Mouse (Mus musculus): Measurements from ENCODE around the gene Sdhd.
"Not testable (repeated sequence)": the region's sequence is repeated elsewhere in the genome, so short reads cannot be mapped to it uniquely, and the experiment has no call there.

The Sdhd gene

DNA sequence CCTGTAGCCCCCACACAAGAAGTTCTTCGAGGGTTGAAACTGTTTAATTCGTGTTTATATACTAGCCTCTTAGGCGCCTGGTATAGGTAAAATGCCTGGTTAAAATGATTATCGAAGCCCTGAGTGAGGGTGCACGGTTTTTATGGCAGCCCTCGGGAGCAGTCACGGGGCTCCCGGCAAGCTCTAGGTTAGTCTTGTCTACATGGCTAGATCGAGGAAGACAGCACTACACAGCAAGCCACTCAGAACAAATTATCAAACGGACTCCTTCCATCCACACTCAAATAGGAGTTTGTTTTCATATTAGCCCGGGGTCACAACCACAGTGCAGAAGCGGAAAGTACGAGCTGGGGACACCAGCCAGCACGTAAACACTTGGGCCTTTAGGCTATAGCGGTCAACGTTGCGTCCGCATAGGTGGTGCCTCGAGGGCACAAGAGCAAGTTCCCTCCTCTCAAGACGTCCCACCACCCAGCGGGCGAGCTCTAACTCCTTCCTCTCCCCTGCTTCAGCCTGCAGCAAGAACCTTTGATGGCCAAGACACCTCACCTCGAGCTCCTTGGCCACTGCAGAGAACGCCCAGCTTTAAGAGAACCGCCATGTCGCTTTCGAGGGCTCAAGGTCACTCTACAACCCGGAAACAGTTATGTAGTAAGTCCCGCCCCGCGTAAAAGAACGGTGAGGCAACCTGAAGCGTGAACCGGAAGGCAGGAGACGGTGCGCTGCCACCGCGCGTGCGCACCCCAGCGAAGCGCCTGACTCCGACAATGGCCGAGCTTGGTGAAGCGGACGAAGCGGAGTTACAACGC is at the start of gene Sdhd, which contains the start of gene Timm8b:
Sdhd (minus strand) TSS at position 624 of the 809 bp plus-strand sequence.
Timm8b (plus strand) TSS at position 722 of the 809 bp plus-strand sequence.
- DNase-seq (ENCODE audit: low read depth), result peak; percentile 89

DNA sequence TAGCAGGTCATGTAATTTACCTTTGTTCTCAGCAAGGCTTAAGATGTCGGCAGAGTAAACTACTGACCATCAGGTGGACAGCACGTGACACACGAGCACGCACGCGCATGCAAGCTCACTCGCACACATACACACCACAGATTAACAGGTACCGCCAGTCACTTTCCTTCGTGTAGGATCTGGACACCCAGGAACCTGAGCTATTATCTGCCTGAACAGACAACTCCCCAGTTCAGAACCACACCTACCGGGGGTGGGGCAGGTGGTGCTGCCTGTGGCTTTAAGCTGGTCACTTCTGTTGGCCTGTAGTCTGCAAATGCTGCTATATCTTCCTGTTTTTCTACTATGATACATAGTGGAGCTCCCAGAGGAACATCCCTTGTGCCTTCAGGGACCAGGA is 46.9 kb upstream of the Sdhd start:
- no peak for DNase-seq (ENCODE audit: low read depth)

DNA sequence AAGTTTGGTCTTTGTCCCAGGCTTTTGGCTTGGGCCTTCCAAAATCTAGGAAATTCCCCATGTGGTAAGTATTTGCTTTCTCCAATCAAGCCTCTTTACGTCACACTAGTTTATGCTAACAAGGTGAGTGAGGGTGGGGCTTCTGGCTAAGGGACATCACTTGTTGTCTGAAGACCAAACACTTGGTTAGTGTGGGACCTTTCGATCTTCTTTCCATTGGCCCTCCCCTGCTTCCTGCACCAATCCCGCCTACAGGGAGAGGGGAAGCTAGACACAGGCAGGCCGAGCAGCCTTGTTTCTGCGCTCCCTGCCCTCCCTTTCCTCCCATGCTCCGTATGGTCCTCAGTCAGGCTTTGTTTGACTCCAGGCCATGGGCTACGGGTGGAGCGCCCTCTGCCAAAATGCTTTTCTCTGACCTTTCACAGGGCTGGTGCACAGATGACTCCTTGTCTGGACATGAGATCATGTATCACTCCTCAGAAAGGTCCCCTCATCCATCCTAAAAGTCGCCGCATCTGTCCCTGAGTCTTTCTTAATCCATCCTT is 43.3 kb upstream of the Sdhd start:
- no peak for DNase-seq (ENCODE audit: low read depth)

DNA sequence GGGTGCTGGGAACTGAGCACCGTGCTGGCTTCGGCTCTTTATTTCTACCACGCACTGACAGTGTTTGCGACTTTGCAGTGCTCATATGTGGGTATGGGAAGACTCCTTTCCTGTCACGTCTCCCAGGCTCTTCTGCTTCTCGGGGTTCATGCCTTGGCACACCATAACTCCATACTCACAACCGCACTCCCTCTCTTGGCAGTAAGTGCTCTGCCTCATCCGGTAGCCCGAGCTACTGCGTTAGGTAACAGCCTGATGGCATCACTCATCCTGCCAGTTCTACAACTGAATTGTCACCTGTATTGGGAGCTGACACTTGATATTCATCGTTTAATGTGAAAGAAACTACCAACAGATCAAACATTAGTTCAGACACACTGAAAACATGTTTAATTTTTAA is 30.7 kb upstream of the Sdhd start:
- DNase-seq (ENCODE audit: low read depth), result no peak

DNA sequence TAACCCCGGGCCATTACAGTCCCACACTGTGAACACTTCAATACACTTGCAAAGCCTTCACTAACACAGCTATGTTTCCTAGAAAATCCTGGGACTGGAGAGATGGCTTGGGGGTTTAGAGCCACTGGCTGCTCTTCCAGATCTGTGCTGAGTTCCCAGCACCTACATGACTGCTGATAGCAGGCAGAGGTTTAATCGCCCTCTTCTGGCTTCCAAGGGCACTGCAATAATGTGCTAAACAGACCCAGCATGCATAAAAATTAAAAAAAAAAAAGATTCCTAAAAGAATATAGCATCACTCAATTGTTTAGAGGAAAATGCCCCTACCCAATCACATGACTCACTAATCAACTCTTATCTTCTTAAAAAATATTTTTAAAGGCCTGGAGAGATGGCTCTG is 29.4 kb upstream of the Sdhd start:
- no peak for DNase-seq (ENCODE audit: low read depth)

DNA sequence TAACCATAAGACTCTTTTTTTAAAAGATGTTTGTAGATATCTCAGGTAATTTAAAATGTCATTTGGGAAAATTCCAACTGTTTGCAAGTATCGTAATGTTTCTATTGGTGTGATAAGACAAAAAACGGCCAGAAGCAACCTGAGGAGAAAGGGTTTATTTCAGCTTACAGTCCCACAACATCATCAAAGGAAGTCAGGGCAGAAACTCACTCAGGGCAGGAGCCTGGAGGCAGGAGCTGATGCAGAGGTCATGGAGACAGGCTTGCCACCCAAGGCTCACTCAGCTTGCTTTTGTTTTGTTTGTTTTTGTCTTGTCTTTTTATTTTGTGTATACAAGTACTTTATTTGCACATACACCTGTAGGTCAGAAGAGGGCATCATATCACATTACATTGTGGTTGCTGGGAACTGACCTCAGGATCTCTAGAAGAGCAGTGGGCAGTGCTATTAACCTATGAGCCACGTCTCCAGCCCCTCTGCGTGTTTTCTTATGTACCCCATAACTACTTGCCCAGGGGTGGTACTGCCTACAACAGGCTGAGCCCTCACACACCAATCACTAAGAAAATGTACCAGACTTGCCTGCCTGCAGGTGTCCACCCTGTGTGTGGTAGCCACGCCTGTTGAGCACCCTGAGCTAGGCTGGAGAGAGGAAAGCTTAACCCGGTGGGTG is 28.5 kb upstream of the Sdhd start:
- DNase-seq (ENCODE audit: low read depth), result no peak

DNA sequence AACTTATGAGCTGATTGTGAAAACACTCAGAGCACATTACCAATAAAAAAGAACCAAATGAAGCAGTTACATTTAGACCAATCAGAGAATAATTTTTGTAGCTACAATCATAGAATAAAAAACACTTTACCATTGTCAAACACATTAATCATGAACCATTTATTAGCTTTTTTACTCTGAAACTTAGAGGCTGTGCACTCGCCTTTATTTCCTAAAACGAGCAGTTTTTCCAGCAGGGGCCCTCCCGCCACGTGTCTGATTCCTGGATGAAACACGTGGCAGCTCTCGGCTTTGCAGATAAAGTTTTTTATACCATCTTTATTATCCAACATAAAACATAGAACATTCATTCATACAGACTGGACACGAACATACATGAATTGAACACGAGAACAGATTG is 27.3 kb upstream of the Sdhd start:
- not testable (repeated sequence) for DNase-seq (ENCODE audit: low read depth)

DNA sequence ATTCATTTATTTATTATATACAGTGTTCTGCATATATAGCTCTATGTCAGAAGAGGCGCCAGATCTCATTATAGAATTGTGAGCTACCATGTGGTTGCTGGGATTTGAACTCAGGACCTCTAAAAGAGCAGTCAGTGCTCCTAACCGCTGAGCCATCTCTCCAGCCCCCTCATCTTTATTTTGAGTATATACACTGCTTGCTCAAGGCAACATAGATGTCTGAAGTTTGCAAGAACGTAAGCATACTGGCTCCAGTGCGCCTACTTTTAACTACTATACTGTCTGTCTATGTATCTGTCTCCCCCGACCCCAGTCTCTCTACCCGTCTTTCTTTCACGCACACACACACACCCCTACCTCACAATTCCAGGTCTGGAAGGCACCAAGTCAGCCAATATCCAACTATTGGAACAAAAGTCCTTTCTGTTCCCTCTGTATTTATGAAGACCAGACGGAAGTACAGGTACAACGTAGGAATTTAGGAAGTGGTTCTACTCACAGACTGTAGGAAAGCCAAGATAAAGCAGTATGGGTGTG is 14.2 kb upstream of the Sdhd start:
- DNase-seq (ENCODE audit: low read depth), result no peak

DNA sequence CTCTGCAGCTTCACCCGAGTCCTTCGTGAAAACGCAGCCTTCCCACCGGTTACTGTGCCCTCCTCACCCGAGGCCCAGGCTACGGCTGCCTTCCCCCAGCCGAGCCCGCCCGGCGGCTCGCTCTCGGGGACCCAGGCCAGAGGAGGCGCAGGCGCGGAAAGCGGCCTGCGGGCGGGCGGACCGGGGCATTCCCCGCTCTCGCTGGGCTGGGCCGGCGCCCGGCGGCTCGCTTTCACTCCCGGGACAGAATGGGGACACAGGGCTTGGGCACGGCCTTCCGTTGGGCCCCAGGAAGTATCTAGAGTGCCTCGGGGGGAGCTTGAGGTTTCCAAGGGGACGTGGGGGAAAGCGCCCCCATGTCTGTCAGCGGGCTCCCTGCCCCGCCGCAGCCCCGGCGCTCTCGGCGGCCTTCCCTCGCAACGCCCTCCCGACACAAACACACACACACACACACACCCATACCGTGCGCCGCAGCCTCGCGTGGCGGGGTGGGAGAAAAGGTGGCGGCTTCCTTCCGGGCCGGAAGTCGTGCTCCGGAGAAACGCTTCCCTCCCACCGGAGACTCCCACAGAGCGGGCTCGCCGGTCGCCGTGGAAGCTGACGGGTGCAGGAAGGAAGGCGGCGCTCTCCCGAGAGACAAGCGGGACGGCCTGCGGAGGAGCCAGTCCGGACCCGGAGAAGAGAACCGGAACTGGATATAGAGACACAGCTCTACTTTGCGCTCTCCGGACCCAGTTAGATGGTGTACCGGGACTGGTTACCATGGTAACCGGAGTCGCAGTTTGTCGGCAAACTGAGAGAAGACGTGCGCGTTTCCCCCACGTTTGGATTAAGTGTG is 13.4 kb upstream of the Sdhd start, which contains the start of the genes Pih1d2 and Nkapd1:
Pih1d2 (plus strand) TSS at position 556 of the 838 bp plus-strand sequence.
Nkapd1 (minus strand) TSS at position 699 of the 838 bp plus-strand sequence.
- DNase-seq (ENCODE audit: low read depth), result peak; percentile 93

DNA sequence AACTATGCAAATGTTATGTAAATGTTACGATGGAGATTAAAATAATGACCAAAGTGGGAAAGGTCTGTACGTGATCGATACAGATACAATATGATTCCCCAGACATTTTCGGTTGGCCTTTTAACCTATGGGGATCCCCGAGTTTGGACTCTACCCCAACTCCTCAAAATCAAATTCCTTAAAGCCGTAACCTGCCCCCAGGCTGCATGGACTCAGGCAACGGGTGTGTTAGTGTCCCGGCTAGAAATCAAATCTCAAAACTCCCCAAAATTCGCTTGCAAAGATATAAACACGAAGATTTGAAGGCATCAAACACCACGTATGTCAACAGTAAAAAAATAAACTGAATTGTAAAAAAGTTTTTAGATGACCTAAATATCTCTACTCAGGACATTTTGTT is 12.5 kb upstream of the Sdhd start:
- no peak for DNase-seq (ENCODE audit: low read depth)

DNA sequence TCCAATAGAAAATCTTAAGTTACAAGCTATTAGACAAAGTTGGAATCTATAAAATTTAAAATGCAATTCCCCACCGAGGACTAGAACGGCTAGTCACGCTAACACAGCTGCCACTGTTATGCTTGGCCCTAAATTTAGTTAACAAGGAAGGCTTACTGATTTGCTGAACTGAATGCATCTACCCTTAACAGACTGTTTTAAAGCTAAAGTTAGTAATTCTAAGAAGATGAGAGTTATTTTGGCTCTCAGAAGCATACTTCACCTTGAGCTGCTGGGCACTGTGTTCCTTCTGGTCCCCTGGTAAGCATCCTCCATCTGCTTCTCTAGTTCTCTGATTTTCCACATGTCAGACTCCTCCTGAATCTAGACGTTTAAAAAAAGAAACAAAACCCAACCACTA is 8.5 kb upstream of the Sdhd start:
- DNase-seq (ENCODE audit: low read depth), result no peak

DNA sequence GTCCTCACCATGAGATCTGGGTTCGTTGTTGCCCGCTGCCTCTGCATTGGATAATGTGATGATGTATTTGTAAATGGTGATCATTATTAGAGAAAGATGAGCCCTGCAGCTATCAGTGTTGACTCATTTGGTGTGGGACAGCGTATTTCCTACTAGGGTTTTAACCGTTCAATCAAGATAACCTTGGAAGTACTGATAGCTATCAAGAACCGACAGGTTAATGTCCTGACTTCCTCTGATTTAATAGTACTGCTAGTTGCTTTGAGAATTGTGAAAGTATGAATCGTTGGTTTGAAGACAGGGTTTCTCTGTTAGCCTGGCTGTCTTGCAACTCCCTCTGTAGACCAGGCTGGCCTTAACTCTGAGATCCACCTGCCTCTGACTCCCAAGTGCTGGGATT is 726 bp upstream of the Sdhd start:
- DNase-seq (ENCODE audit: low read depth), result no peak

DNA sequence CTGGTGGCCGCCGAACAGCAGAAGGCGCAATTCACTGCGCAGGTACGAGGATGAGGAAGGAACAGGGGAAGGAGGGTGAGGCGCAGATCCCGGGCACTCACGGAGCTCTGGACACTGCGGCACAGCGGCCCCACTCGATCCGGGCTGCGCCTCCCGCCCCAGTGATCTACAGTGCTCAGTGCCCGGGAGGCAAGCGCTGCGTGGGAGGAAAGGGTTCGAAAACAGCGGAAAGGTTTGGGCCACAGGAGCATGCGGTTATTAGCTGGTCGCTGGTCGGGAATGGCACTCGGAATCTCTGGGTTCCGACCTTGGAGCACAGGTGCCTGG is 349 bp upstream of the Sdhd start:
- DNase-seq (ENCODE audit: low read depth), result no peak

DNA sequence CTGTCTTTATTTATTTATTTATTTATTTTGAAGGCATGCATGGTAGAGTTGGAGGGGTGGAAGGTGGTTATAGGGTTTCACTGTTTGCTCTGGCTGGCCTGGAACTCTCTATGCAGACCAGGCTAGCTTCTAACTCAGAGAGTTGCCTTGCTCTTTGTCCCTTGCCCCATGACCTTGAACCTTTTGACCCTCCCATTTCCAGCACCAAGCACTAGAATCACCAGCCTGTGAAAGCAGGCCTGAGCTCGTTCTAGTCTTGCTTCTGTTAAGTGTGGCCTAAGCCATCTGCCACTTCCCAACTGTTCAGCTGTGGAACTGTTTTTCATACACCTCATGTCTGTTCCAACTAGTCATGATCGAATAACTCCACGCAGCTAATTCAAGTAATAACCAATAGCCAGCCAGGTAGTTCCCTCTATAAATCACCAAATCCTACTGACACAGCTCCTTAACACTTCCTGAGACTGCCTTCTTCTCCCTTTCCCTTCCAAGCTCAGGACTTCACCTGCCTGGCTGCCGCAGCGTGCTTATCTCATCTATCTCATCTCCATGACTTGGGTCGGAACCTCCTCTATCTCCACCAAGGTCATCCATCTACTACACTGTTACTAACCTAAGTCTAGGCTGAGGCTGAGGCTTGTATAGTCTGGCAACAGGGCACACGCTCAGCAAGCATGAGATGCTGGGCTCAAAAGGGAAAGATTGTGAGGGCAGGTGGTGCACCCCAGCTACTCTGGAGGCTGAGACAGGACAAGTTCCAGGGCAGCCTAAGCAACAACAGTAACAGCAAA is 1.4 kb downstream of the Sdhd start:
- no peak for DNase-seq (ENCODE audit: low read depth)

DNA sequence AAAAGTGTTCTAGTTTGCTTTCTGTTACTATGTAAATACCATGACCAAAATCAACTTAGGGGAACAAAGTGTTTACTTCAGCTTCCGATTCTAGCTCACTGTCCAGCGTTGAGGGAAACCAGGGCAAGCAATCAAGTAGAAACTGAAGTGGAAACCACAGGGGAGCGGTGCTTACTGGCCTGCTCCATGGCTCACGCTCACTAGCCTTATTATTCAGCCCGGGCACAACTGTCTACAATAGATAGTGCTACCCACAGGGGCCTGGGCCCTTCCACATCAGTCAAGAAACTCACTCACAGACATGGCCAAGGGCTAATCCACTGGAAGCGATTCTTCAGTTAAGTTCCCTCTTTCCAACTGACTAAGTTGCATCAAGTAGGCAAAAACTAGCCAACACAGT is 2.1 kb downstream of the Sdhd start:
- DNase-seq (ENCODE audit: low read depth), result no peak

DNA sequence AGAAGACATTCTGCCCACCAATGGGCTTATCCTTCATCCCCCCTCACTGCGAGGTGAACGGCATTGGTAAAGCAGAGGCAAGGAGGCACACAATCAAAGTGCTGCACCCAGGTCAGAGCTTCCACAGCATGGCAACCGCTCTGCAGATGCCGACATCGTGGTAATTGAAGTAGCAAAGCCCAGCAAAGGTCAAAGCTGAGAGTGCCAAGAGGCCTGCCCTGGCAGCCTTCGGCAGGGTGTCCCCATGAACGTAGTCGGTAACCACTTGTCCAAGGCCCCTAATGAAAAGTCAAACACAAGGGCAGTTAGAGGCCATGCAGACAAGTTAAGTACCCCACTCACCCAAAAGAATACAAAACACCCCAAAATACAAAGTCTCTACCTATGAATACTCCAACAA is 6.6 kb downstream of the Sdhd start:
- no peak for DNase-seq (ENCODE audit: low read depth)

DNA sequence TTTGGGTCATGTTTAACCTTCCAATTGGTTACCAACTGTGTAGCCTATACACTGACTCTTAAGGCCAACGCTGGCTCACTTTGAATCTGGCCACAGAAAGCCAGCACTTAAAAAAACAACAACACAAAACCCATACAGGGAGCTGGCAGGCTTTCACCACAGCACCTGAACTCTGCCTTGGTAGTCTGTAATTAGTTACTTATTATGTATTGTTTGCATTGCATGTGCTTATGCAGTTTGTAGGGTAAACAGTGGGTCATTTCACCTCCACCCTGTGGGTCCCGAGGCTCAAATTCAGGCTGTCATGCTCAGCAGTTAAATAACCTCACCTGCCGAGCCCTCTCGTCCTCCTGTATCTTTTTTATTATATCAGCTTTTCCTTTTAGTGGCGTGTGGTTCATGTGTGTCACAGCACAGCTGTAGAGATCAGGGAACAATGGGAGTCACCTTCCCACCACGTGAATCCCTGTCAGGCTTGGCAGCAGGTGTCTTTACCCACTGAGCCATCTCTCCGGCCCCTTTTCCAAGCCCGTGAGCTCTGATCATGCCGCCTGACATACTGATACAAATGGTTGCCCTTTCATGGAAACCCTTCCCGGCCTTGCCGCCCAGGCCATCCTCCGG is 8.7 kb downstream of the Sdhd start:
- no peak for DNase-seq (ENCODE audit: low read depth)

DNA sequence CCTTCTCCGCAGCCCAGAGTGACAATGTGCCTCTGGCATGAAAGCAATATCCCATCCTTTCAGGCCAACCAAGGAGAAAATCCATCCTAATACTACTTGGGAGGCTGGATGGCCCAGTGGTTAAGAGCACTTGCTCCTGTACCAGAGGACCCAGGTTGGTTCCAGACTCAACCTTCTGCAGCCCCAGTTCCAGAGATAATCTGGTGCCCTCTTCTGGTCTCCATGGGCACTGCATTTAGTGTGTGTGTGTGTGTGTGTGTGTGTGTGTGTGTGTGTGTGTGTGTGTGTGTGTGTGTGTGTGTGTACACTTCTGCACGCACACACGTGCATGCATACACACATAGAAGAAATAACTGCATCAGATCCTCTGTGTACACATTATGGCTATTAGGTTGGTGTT is 10.1 kb downstream of the Sdhd start:
- DNase-seq (ENCODE audit: low read depth), result no peak

DNA sequence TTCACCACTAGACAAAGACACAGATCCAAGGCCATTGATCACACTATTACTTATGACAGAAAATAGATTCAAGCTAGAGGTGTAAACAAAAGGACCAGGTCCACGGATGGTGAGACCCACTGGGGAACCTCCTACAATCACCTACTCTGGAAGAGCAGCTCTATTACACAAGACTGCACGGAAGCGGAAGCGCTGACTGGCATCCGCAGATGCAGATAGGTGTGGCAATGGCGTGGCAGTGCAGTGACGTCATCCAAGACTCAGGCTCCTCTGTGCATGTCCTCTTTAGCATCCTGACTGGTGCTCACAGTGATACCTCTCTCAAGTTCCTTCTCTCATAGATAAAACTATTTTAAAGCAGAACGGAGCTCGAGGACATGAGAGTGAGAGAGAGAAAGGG is 10.7 kb downstream of the Sdhd start:
- no peak for DNase-seq (ENCODE audit: low read depth)

DNA sequence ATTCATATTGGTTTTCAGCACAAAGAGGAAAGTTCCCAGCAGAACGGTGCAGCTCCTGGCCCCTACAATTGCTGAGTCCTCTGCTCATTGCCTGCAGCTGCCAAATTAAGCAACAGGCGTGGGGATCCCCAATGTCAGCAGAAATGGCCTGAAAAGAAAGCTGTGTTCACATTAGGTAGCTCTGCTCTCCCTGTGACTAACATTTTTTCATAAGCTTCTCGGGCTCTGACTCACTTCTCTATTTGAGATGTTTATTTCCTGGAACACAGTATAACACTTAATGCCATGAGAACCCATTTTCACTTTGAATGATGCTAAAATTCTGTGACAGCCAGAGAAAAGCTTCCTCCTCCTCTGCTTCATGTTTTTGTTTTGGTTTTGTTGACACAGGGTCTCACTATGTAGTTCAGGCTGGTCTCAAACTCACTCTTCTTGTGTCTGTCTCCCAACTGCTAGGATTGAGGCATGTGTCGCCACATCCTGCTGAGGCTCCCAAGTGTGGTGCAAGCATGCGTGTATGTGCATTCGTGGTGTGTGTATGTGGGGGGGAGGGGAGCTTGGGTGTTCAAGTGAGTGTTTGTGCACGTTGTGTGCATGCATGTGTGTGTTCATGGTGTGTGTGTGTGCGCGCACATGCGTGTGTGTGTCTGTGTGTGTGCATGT is 12.6 kb downstream of the Sdhd start:
- DNase-seq (ENCODE audit: low read depth), result peak; percentile 94

All from fibroblast of lung, adult 2 months (primary cell).